Mouse (Mus musculus) layer of hippocampus, postnatal 36 days (tissue): ENCODE measurements around the gene Gm10447. TPM values are rescaled to one million over a fixed set of nuclear protein-coding genes. Genes with fewer than 3 reads are reported as not detected.
A peak's percentile ranks its signal among the peaks of the same experiment; 100 is the strongest.

ENCODE experiments used
- DNase-seq, 2 experiments: peaks; one replicate each; pipeline ENCODE4 v3.0.0; 2022
- total RNA-seq, 2 experiments: library from RNA; stranded (reverse); gene quantifications; 2 replicates each; pipeline ENCODE4 v1.2.3; 2021

The Gm10447 gene
- under 1 TPM; 0.15 to 0.33 TPM for total RNA-seq

GRCm38 (mm10) chr11:53456474-53457371 lies at the start of gene Gm10447, which contains the start of gene Shroom1:
Gene Gm10447 (minus strand): TSS chr11:53457110.
Gene Shroom1 (plus strand): TSS chr11:53457205.
- DNase-seq, result no peak

GRCm38 (mm10) chr11:53505026-53505663 lies 48.2 kb upstream of the Gm10447 start:
- no peak for DNase-seq

GRCm38 (mm10) chr11:53504376-53504775 lies 47.5 kb upstream of the Gm10447 start:
- DNase-seq, result no peak

- DNase-seq, result no peak
Observed at GRCm38 (mm10) chr11:53503738-53504137, 46.8 kb upstream of the Gm10447 start.

- DNase-seq, result no peak
Observed at GRCm38 (mm10) chr11:53502039-53502765, 45.3 kb upstream of the Gm10447 start.

GRCm38 (mm10) chr11:53500569-53500968 lies 43.7 kb upstream of the Gm10447 start:
- DNase-seq, result no peak

GRCm38 (mm10) chr11:53496946-53497345 lies 40.0 kb upstream of the Gm10447 start:
- DNase-seq, result no peak

- no peak for DNase-seq
Observed at GRCm38 (mm10) chr11:53495417-53495816, 38.5 kb upstream of the Gm10447 start.

- DNase-seq, result no peak
Observed at GRCm38 (mm10) chr11:53493243-53493955, 36.5 kb upstream of the Gm10447 start.

GRCm38 (mm10) chr11:53491954-53492401 lies 35.1 kb upstream of the Gm10447 start:
- no peak for DNase-seq

GRCm38 (mm10) chr11:53489421-53489820 lies 32.5 kb upstream of the Gm10447 start:
- DNase-seq, result no peak

- DNase-seq, result no peak
Observed at GRCm38 (mm10) chr11:53489007-53489406, 32.1 kb upstream of the Gm10447 start.

GRCm38 (mm10) chr11:53486822-53487594 lies 30.1 kb upstream of the Gm10447 start:
- DNase-seq, result no peak

- DNase-seq, result no peak
Observed at GRCm38 (mm10) chr11:53486351-53486750, 29.4 kb upstream of the Gm10447 start.

GRCm38 (mm10) chr11:53485719-53486118 lies 28.8 kb upstream of the Gm10447 start:
- DNase-seq, result no peak

GRCm38 (mm10) chr11:53483159-53483891 lies 26.4 kb upstream of the Gm10447 start:
- no peak for DNase-seq

GRCm38 (mm10) chr11:53481088-53481730 lies 24.3 kb upstream of the Gm10447 start:
- DNase-seq, result no peak

GRCm38 (mm10) chr11:53479783-53480301 lies 22.9 kb upstream of the Gm10447 start, which contains the start of the genes Gm9945 and Sowaha:
Gene Gm9945 (plus strand): TSS chr11:53480166.
Gene Sowaha (minus strand): TSS chr11:53480274.
- DNase-seq, result peak; percentile 75 to 78

- DNase-seq, result peak in 1 of 2 experiments; percentile 47
Observed at GRCm38 (mm10) chr11:53479171-53479782, 22.4 kb upstream of the Gm10447 start.
